Mouse (Mus musculus) c-Kit-positive CD71-positive TER-119-positive erythroid progenitor cells, embryonic 14.5 days (primary cell): ENCODE measurements around the gene Chchd2.
A peak's percentile ranks its signal among the peaks of the same experiment; 100 is the strongest.

Experiments used
- DNase-seq: peaks from one replicate; pipeline ENCODE4 v3.0.0-alpha.2; 2013; ENCODE audit warnings: low spot score

Gene Chchd2

GRCm38 (mm10) chr5:129878946-129879345, 8.3 kb downstream of the Chchd2 start:
- DNase-seq = no peak

- DNase-seq = no peak
Observed at GRCm38 (mm10) chr5:129877731-129878455, 9.4 kb downstream of the Chchd2 start.

- no peak for DNase-seq
Observed at GRCm38 (mm10) chr5:129875098-129875497, 12.2 kb downstream of the Chchd2 start.

- no peak for DNase-seq
Observed at GRCm38 (mm10) chr5:129873942-129874341, 13.3 kb downstream of the Chchd2 start.

GRCm38 (mm10) chr5:129871238-129871637, 16.0 kb downstream of the Chchd2 start:
- DNase-seq = no peak

- DNase-seq = no peak
Observed at GRCm38 (mm10) chr5:129869238-129869995, 17.9 kb downstream of the Chchd2 start.

- DNase-seq = no peak
Observed at GRCm38 (mm10) chr5:129865841-129866240, 21.4 kb downstream of the Chchd2 start.

- DNase-seq = peak; percentile 42
Observed at GRCm38 (mm10) chr5:129864467-129864866, 22.8 kb downstream of the Chchd2 start.

- no peak for DNase-seq
Observed at GRCm38 (mm10) chr5:129862325-129862724, 24.9 kb downstream of the Chchd2 start.

- no peak for DNase-seq
Observed at GRCm38 (mm10) chr5:129856414-129856813, 30.9 kb downstream of the Chchd2 start.

- DNase-seq = no peak
Observed at GRCm38 (mm10) chr5:129855163-129855562, 32.1 kb downstream of the Chchd2 start.

GRCm38 (mm10) chr5:129847558-129847820, 39.8 kb downstream of the Chchd2 start:
- DNase-seq = no peak

GRCm38 (mm10) chr5:129846752-129847557, 40.3 kb downstream of the Chchd2 start, which contains the start of gene Sumf2:
Sumf2 (plus strand) TSS chr5:129846986.
- peak; percentile 95 for DNase-seq

GRCm38 (mm10) chr5:129844848-129845247, 42.4 kb downstream of the Chchd2 start:
- no peak for DNase-seq
